Mouse (Mus musculus) intestine, embryonic 14.5 days (tissue): ENCODE measurements around the gene Ptprj. TPM values are rescaled to one million over a fixed set of nuclear protein-coding genes. Genes with fewer than 3 reads are reported as not detected.

ENCODE experiments used
- ATAC-seq: fragments of 200-750 bp; cut with Nextera tagmentation; replicated peaks from 2 replicates; pipeline ENCODE4 v1.8.0; 2017; ENCODE audit warnings: low read depth, moderate number of reproducible peaks, moderate TSS enrichment, moderate library complexity; ENCODE audit not compliant: low FRiP score, low TSS enrichment
- DNase-seq: peaks from one replicate; pipeline ENCODE4 v3.0.0-alpha.2; 2018; ENCODE audit warnings: low spot score
- H3K27ac ChIP-seq: fragments of 300-500 bp; sonication (generic); 2 replicates; pipeline ENCODE4 v1.5.1; 2014; ENCODE audit warnings: low read depth, mild to moderate bottlenecking, control low read depth
- H3K27me3 ChIP-seq: fragments of 300-500 bp; sonication (generic); replicated peaks from 2 replicates; pipeline ENCODE4 v1.6.1; 2014; ENCODE audit warnings: low read length, control low read depth; ENCODE audit not compliant: control insufficient read depth, insufficient read depth
- H3K36me3 ChIP-seq: fragments of 300-500 bp; sonication (generic); 2 replicates; pipeline ENCODE4 v1.6.1; 2014; ENCODE audit warnings: low read length, control low read depth; ENCODE audit not compliant: control insufficient read depth, insufficient read depth
- H3K4me1 ChIP-seq: fragments of 300-500 bp; sonication (generic); replicated peaks from 2 replicates; pipeline ENCODE4 v1.6.1; 2014; ENCODE audit warnings: low read length, control low read depth, mixed read lengths; ENCODE audit not compliant: control insufficient read depth, insufficient read depth
- H3K4me2 ChIP-seq: fragments of 300-500 bp; sonication (generic); 2 replicates; pipeline ENCODE4 v1.6.1; 2014; ENCODE audit warnings: low read length
- H3K4me3 ChIP-seq: fragments of 300-500 bp; sonication (generic); 2 replicates; pipeline ENCODE4 v1.5.1; 2014; ENCODE audit warnings: low read depth, low read length, control low read depth, mixed read lengths
- H3K9ac ChIP-seq: fragments of 300-500 bp; sonication (generic); 2 replicates; pipeline ENCODE4 v1.6.1; 2014; ENCODE audit warnings: mild to moderate bottlenecking, low read length
- H3K9me3 ChIP-seq: fragments of 300-500 bp; sonication (generic); 2 replicates; pipeline ENCODE4 v1.6.1; 2016; ENCODE audit warnings: low read length, control low read depth; ENCODE audit not compliant: control insufficient read depth
- WGBS: fragments of 180-500 bp; shearing (Covaris S2); extraction: QIAGEN DNeasy Blood & Tissue Kit; methylation state at CpG from one replicate; pipeline ENCODE4 v1.1.7; 2014; 5-methylcytosine and 5-hydroxymethylcytosine counted together
- polyA plus RNA-seq: library from polyadenylated mRNA; unstranded; fragments of >200 nt; fragmentation: Nextera tagmentation; extraction: Ambion mirVana; gene quantifications from 2 replicates; pipeline ENCODE4 v1.2.1, GENCODE M21; 2014

The Ptprj gene
- polyA plus RNA-seq, 1 experiment from 2014 or later: 8.3 TPM

- Histone ChIP-seq H3K4me1 (peaks cover 4% of the 10 kb centered on the region), H3K36me3 (no peaks in the 10 kb centered on the region), H3K4me3 (no peak overlapping the region), H3K27ac (no peak overlapping the region), H3K4me2 (no peak overlapping the region), H3K9ac (no peak overlapping the region), H3K27me3 (no peaks in the 10 kb centered on the region), H3K9me3 (no peaks in the 10 kb centered on the region)
- DNase-seq (no peak), ATAC-seq (no peak)
- 80% methylated on average over 8 of the region's 8 CpGs for WGBS
These were observed 13.5 kb downstream of the Ptprj start for GRCm38 (mm10) chr2:90566773-90567528.

GRCm38 (mm10) chr2:90566046-90566445 is 14.4 kb downstream of the Ptprj start:
- no peak overlapping the region for H3K27ac ChIP-seq
- H3K36me3 ChIP-seq: no peaks in the 10 kb centered on the region
- no peaks in the 10 kb centered on the region for H3K9me3 ChIP-seq
- peaks cover 5% of the 10 kb centered on the region; the same call in 1 of the 2 replicates for H3K4me1 ChIP-seq
- no peak overlapping the region for H3K4me3 ChIP-seq
- DNase-seq (no peak), ATAC-seq (no peak)
- 72% methylated on average over 7 of the region's 7 CpGs for WGBS
- no peak overlapping the region for H3K9ac ChIP-seq
- no peak overlapping the region for H3K4me2 ChIP-seq
- H3K27me3 ChIP-seq: no peaks in the 10 kb centered on the region

- H3K4me3 ChIP-seq: no peak overlapping the region
- 76% methylated on average over 7 of the region's 7 CpGs for WGBS
- ATAC-seq (peak; percentile 62; the same call in 1 of the 2 replicates), DNase-seq (no peak)
- no peak overlapping the region for H3K27ac ChIP-seq
- no peaks in the 10 kb centered on the region for H3K27me3 ChIP-seq
- H3K36me3 ChIP-seq: no peaks in the 10 kb centered on the region
- no peaks in the 10 kb centered on the region for H3K9me3 ChIP-seq
- no peak overlapping the region for H3K4me2 ChIP-seq
- H3K4me1 ChIP-seq: peaks cover 7% of the 10 kb centered on the region
- no peak overlapping the region for H3K9ac ChIP-seq
These were observed 15.1 kb downstream of the Ptprj start for GRCm38 (mm10) chr2:90565192-90565929.

- Histone ChIP-seq H3K9me3 (no peaks in the 10 kb centered on the region), H3K36me3 (no peaks in the 10 kb centered on the region), H3K9ac (no peak overlapping the region), H3K4me1 (peaks cover 11% of the 10 kb centered on the region), H3K4me2 (no peak overlapping the region), H3K27ac (no peak overlapping the region), H3K27me3 (no peaks in the 10 kb centered on the region), H3K4me3 (no peak overlapping the region)
- 85% methylated on average over 8 of the region's 8 CpGs for WGBS
- ATAC-seq (no peak), DNase-seq (no peak)
These were observed 15.9 kb downstream of the Ptprj start for GRCm38 (mm10) chr2:90564552-90564951.

GRCm38 (mm10) chr2:90563171-90563570 is 17.3 kb downstream of the Ptprj start:
- WGBS: 67% methylated on average over 4 of the region's 4 CpGs
- H3K4me1 ChIP-seq: peaks cover 11% of the 10 kb centered on the region
- no peak overlapping the region for H3K27ac ChIP-seq
- no peak for DNase-seq
- H3K9ac ChIP-seq: no peak overlapping the region
- H3K4me2 ChIP-seq: no peak overlapping the region
- no peaks in the 10 kb centered on the region for H3K9me3 ChIP-seq
- H3K27me3 ChIP-seq: no peaks in the 10 kb centered on the region
- no peak overlapping the region for H3K4me3 ChIP-seq
- H3K36me3 ChIP-seq: no peaks in the 10 kb centered on the region
- no peak for ATAC-seq

- Histone ChIP-seq H3K27ac (no peak overlapping the region), H3K4me3 (no peak overlapping the region), H3K4me1 (peaks cover 11% of the 10 kb centered on the region), H3K9ac (no peak overlapping the region), H3K36me3 (no peaks in the 10 kb centered on the region), H3K27me3 (no peaks in the 10 kb centered on the region), H3K9me3 (no peaks in the 10 kb centered on the region), H3K4me2 (no peak overlapping the region)
- WGBS: 70% methylated on average over 8 of the region's 8 CpGs
- DNase-seq (no peak), ATAC-seq (no peak)
These were observed 18.2 kb downstream of the Ptprj start for GRCm38 (mm10) chr2:90562126-90562670.

GRCm38 (mm10) chr2:90560197-90560843 is 20.1 kb downstream of the Ptprj start:
- ATAC-seq: no peak
- no peak for DNase-seq
- no peak overlapping the region for H3K27ac ChIP-seq
- no peak overlapping the region for H3K9ac ChIP-seq
- no peaks in the 10 kb centered on the region for H3K36me3 ChIP-seq
- H3K9me3 ChIP-seq: no peaks in the 10 kb centered on the region
- 48% methylated on average over 6 of the region's 6 CpGs for WGBS
- H3K4me1 ChIP-seq: peaks cover 11% of the 10 kb centered on the region
- H3K27me3 ChIP-seq: no peaks in the 10 kb centered on the region
- H3K4me2 ChIP-seq: no peak overlapping the region
- H3K4me3 ChIP-seq: no peak overlapping the region

GRCm38 (mm10) chr2:90559688-90560196 is 20.7 kb downstream of the Ptprj start:
- Histone ChIP-seq H3K9ac (no peak overlapping the region), H3K36me3 (no peaks in the 10 kb centered on the region), H3K4me2 (no peak overlapping the region), H3K9me3 (no peaks in the 10 kb centered on the region), H3K4me1 (peaks cover 11% of the 10 kb centered on the region), H3K27ac (no peak overlapping the region), H3K27me3 (no peaks in the 10 kb centered on the region), H3K4me3 (no peak overlapping the region)
- no peak for DNase-seq
- no peak for ATAC-seq
- 83% methylated on average over 12 of the region's 12 CpGs for WGBS
